Mouse (Mus musculus): ENCODE results near the gene Rab34. TPM values are rescaled to one million over a fixed set of nuclear protein-coding genes. Genes with fewer than 3 reads are reported as not detected.

Rab34 gene
- total and polyA plus RNA-seq, 3 experiments: 0.17 to 1.4 (median 0.50) TPM

- dilution Hi-C loops (cut with MboI; ENCODE audit: extremely low pct_ligation_motif_present, extremely low pct_unique_long_range_greater_than_20kb, low sequenced_read_pairs) (no loop called here), in situ Hi-C loops (cut with MboI; ENCODE audit: low pct_ligation_motif_present, low pct_unique_long_range_greater_than_20kb, low sequenced_read_pairs) (no loop called here)
- H3K36me3 ChIP-seq (replicated peaks in 1 of 2; ENCODE audit: control insufficient read depth in 1 of 2, insufficient read depth in 1 of 2, low read length in 1 of 2): peaks cover 26 to 40% of the 10 kb centered on the region in 2 experiments
- peak; percentile 99 for DNase-seq (ENCODE audit: extremely low read depth)
- H3K27ac ChIP-seq (ENCODE audit: insufficient read depth, low read depth): peak within 1 kb of the TSS; percentile 74
- H3K27me3 ChIP-seq (replicated peaks): no peaks in the 10 kb centered on the region
- peak within 1 kb of the TSS; percentile 95 for H3K4me2 ChIP-seq (ENCODE audit: insufficient read depth, low read depth, poor library complexity, severe bottlenecking)
- peak within 1 kb of the TSS; percentile 67 for H3K9ac ChIP-seq (ENCODE audit: insufficient read depth, low read depth)
- H3K9me3 ChIP-seq (replicated peaks; ENCODE audit: low read length): no peaks in the 10 kb centered on the region
- peaks cover 13 to 41% of the 10 kb centered on the region in 2 experiments for H3K4me1 ChIP-seq (ENCODE audit: control insufficient read depth in 1 of 2, insufficient read depth in 2 of 2)
- peaks cover 38% of the 10 kb centered on the region for H3K79me2 ChIP-seq (replicated peaks; ENCODE audit: control insufficient read depth, extremely low read depth, insufficient read depth, poor library complexity, severe bottlenecking)
- peak within 1 kb of the TSS; percentile 70 to 96 (median 76) for H3K4me3 ChIP-seq (replicated peaks in 1 of 3; ENCODE audit: low read depth in 2 of 3, low read length in 2 of 3, poor library complexity in 1 of 3)
- peak; percentile 99 for TF ChIP-seq POLR2A (IDR thresholded peaks at IDR 0.05; ENCODE audit: low read depth, low read length)
- TF ChIP-seq MYC (IDR thresholded peaks at IDR 0.05; ENCODE audit: low read depth, low read length): peak; percentile 95
- peak; percentile 79 for TF ChIP-seq NRF1 (IDR thresholded peaks at IDR 0.05; ENCODE audit: low read depth, low read length)
- peak; percentile 95 for TF ChIP-seq HCFC1 (IDR thresholded peaks at IDR 0.05; ENCODE audit: low read depth, low read length)
- TF ChIP-seq IRF4 (IDR thresholded peaks at IDR 0.05; ENCODE audit: low read depth, low read length): peak; percentile 60
- no peak; the same call in none of the 2 replicates for TF ChIP-seq UBTF (IDR thresholded peaks at IDR 0.05; ENCODE audit: low read depth, low read length)
- no peak for TF ChIP-seq PAX5 (IDR thresholded peaks at IDR 0.05; ENCODE audit: low read length)
- TF ChIP-seq TBP (conservative IDR thresholded peaks at IDR 0.05; ENCODE audit: low read depth, low read length): peak; percentile 99
- peak; percentile 97 for TF ChIP-seq ZMIZ1 (IDR thresholded peaks at IDR 0.05; ENCODE audit: low read depth, low read length)
- TF ChIP-seq USF2 (conservative IDR thresholded peaks at IDR 0.05; ENCODE audit: low read depth, low read length): peak; percentile 46; the same call in 1 of the 2 replicates
- 0 out of 2 replicates have a peak, but pooled peaks have one; percentile 3 for TF ChIP-seq SMC3 (IDR thresholded peaks at IDR 0.05; ENCODE audit: low read depth, low read length)
- TF ChIP-seq ZC3H11A (IDR thresholded peaks at IDR 0.05; ENCODE audit: low read depth, low read length): no peak
- peak; percentile 97 for TF ChIP-seq TCF12 (IDR thresholded peaks at IDR 0.05; ENCODE audit: low read depth, low read length)
- TF ChIP-seq CHD2 (IDR thresholded peaks at IDR 0.05; ENCODE audit: low read length): peak; percentile 99
- TF ChIP-seq JUND (conservative IDR thresholded peaks at IDR 0.05; ENCODE audit: low read depth, low read length): no peak
- peak; percentile 79; the same call in 1 of the 2 replicates for TF ChIP-seq SIN3A (IDR thresholded peaks at IDR 0.05; ENCODE audit: low read length)
- peak; percentile 99 for TF ChIP-seq NELFE (IDR thresholded peaks at IDR 0.05; ENCODE audit: low read depth, low read length)
- peak; percentile 73; the same call in 1 of the 2 replicates for TF ChIP-seq RCOR1 (conservative IDR thresholded peaks at IDR 0.05; ENCODE audit: low read depth, low read length)
- 0 out of 2 replicates have a peak, but pooled peaks have one; percentile 38 for TF ChIP-seq ZNF384 (IDR thresholded peaks at IDR 0.05; ENCODE audit: low read depth, low read length)
- no peak; the same call in none of the 2 replicates for TF ChIP-seq CHD1 (IDR thresholded peaks at IDR 0.05; ENCODE audit: low read depth, low read length)
- TF ChIP-seq EP300 (IDR thresholded peaks at IDR 0.05; ENCODE audit: low read length): peak; percentile 37; the same call in 1 of the 2 replicates
- TF ChIP-seq MEF2A (IDR thresholded peaks at IDR 0.05; ENCODE audit: borderline replicate concordance, low read depth, low read length): 0 out of 2 replicates have a peak, but pooled peaks have one; percentile 7
- TF ChIP-seq KAT2A (IDR thresholded peaks at IDR 0.05; ENCODE audit: insufficient replicate concordance, low read length): peak; percentile 98
- TF ChIP-seq ZKSCAN1 (IDR thresholded peaks at IDR 0.05; ENCODE audit: borderline replicate concordance, low read depth, low read length): no peak
- TF ChIP-seq USF1 (IDR thresholded peaks at IDR 0.05; ENCODE audit: low read depth, low read length): peak; percentile 64
- peak; percentile 31; the same call in 1 of the 2 replicates for TF ChIP-seq ELF1 (IDR thresholded peaks at IDR 0.05; ENCODE audit: low read depth, low read length)
- TF ChIP-seq JUN (IDR thresholded peaks at IDR 0.05; ENCODE audit: insufficient read depth, low read depth, low read length): no peak
- TF ChIP-seq MAFK (IDR thresholded peaks at IDR 0.05; ENCODE audit: insufficient replicate concordance, low read length): no peak
- TF ChIP-seq MAX (IDR thresholded peaks at IDR 0.05; ENCODE audit: low read length): peak; percentile 89
- peak; percentile 69; the same call in 1 of the 2 replicates for TF ChIP-seq MAZ (IDR thresholded peaks at IDR 0.05; ENCODE audit: low read depth, low read length)
- no peak for TF ChIP-seq E2F4 (IDR thresholded peaks at IDR 0.05; ENCODE audit: insufficient replicate concordance, low read depth, low read length)
- TF ChIP-seq GABPA (IDR thresholded peaks at IDR 0.05; ENCODE audit: insufficient replicate concordance, low read depth, low read length): peak; percentile 59; the same call in 1 of the 2 replicates
- peak; percentile 77 for TF ChIP-seq ETS1 (conservative IDR thresholded peaks at IDR 0.05; ENCODE audit: low read depth, low read length)
- peak; percentile 92 for TF ChIP-seq MXI1 (IDR thresholded peaks at IDR 0.05; ENCODE audit: low read depth, low read length)
- peak; percentile 99 for TF ChIP-seq POLR2AphosphoS2 (IDR thresholded peaks at IDR 0.05; ENCODE audit: low read depth, low read length)
- no peak; the same call in none of the 2 replicates for TF ChIP-seq RAD21 (IDR thresholded peaks at IDR 0.05; ENCODE audit: low read depth, low read length)
- TF ChIP-seq CTCF (conservative IDR thresholded peaks at IDR 0.05 in 1 of 2, IDR thresholded peaks at IDR 0.05 in 1 of 2; ENCODE audit: low read depth in 2 of 2, low read length in 2 of 2): peak in 1 of 2 experiments; percentile 51; a peak in 2 of 4 replicates
Observed at GRCm38 (mm10) chr11:78182961-78183844, 5.0 kb upstream of the Rab34 start, which contains the start of gene Rpl23a. Rpl23a (minus strand) TSS chr11:78183584.
